Mouse (Mus musculus) CD8-positive naive resting alpha-beta T cell, adult 2 months (primary cell): ENCODE results near the gene Zfp534.
"Not testable (repeated sequence)": the region's sequence is repeated elsewhere in the genome, so short reads cannot be mapped to it uniquely, and the experiment has no call there.

Experiments used
- DNase-seq, 2 experiments: peaks; one replicate each; pipeline ENCODE4 v3.0.0; 2022; ENCODE audit warnings: low read depth in 2 of 2, low spot score in 2 of 2

Zfp534 gene

DNA sequence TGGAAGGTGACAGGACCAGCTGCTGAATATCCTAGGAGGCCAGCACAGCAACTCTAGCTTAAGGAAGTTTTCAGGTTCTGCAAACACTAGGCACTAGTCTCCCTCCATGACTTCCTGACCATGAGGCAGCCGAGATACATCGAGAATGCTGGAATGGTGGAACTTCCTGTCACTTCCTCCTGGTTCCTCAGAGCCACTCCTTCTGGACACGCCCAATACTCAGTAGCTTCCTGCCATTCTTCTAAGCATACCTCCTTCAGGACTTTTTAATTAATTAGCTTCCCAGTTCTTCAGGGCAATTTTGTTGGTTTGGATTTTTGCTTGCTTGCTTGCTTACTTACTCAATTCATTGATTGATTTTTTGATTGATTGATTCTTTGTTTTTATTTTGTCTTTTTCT lies at the start of gene Zfp534:
TSS of gene Zfp534 (minus strand) at position 101 of the 400 bp plus-strand sequence.
- not testable (repeated sequence) for DNase-seq

DNA sequence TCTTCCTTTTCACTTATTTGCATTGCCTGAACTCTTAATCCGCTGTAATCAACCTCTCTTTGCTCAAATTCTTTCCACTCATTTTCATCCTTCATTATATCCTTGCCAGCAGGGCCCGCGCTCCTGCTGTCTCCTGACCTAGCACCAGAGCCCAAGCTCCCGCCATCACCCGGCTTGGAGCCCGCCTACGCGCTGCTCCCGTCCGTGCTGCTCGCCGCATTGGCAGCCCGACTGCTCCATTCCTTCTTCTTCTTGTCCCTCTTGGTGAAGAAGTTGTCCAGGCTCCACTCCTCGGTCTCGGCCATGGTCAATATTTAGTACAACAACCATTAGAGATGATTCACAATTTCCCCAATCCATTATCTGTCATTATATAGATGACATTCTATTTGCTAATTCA lies 43.9 kb upstream of the Zfp534 start:
- DNase-seq, result not testable (repeated sequence)

GRCm38 (mm10) chr4:147738636-147739369 lies 36.5 kb upstream of the Zfp534 start:
- not testable (repeated sequence) for DNase-seq

DNA sequence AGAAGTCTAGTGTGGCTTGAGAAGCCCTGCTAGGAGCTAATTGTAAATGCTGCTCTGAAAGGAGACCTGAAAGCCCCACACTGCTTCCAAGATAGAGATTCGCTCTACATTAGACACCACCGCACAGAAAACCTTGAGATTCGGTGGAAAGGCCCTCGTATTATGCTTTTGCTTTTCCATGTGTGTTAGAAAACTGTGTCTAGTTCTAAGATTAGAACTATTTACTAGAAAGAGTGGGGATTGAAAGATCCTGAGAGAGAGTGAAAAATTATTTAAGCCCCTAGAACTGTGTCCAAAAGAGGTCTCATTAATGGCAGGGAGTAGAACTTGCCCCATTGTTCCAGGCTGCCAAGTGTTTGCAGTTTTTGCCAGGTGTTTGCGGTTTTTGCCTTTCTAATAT lies 47.1 kb downstream of the Zfp534 start:
- not testable (repeated sequence) for DNase-seq

GRCm38 (mm10) chr4:147647407-147647806 lies 54.9 kb downstream of the Zfp534 start:
- not testable (repeated sequence) for DNase-seq

DNA sequence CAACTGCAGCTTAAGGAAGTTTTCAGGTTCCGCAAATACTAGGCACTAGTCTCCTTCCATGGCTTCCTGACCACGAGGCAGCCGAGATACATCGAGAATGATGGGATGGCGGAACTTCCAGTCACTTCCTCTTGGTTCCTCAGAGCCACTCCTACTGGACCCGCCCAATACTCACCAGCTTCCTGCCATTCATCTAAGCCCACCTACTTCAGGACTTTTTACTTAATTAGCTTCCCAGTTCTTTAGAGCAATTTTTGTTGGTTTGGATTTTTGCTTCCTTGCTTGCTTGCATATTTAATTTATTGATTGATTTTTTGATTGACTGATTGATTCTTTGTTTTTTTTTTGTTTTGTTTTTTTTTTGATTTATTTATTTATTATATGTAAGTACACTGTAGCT lies 59.9 kb downstream of the Zfp534 start, which contains the start of gene Zfp979:
TSS of gene Zfp979 (minus strand) at position 101 of the 400 bp plus-strand sequence.
- not testable (repeated sequence) for DNase-seq

DNA sequence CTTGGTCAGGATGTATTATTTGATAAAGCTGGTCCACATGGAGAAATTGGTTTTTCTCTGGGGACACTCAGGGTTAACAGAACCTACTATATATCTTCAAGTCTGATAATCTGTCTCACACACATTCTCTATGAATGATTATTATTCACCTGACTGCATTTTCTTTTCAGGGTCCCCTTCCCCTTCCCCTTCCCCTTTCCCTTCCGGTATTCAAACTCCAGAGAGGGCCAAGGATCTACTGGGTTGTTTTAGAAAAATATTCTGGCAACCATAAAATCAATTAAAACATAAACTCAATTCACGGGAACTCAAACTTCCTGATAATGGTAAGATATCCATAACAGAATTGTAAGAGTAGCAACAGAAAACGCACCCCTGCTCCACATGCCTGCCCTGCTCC lies 60.4 kb downstream of the Zfp534 start:
- not testable (repeated sequence) for DNase-seq

- DNase-seq, result not testable (repeated sequence)
These were observed 68.5 kb downstream of the Zfp534 start for GRCm38 (mm10) chr4:147633818-147634262.
